Mouse (Mus musculus) heart, postnatal 25 days (tissue): Measurements from ENCODE around the gene Habp2. TPM values are rescaled to one million over a fixed set of nuclear protein-coding genes. Genes with fewer than 3 reads are reported as not detected.

ENCODE experiments used
- DNase-seq: peaks from one replicate; pipeline ENCODE4 v3.0.0; 2022; ENCODE audit warnings: low spot score
- intact Hi-C: fragments of 180-260 bp; cut with DNase I; formaldehyde crosslinking; loops from one replicate; pipeline ENCODE4 v1.15.1; 2025
- total RNA-seq, 2 experiments: library from RNA; stranded (reverse); gene quantifications; 2 replicates each; pipeline ENCODE4 v1.2.3; 2021

Habp2 gene
- not detected for total RNA-seq

- intact Hi-C loops: no loop called here
- no peak for DNase-seq
Measured at GRCm38 (mm10) chr19:56286866-56287265, at the start of gene Habp2. Gene Habp2 (plus strand): TSS chr19:56287137.

GRCm38 (mm10) chr19:56238501-56238900 lies 48.4 kb upstream of the Habp2 start:
- intact Hi-C loops: no loop called here
- DNase-seq: no peak

- DNase-seq: no peak
- intact Hi-C loops: no loop called here
Measured at GRCm38 (mm10) chr19:56245201-56245600, 41.7 kb upstream of the Habp2 start.

- intact Hi-C loops: no loop called here
- no peak for DNase-seq
Measured at GRCm38 (mm10) chr19:56252815-56253214, 34.1 kb upstream of the Habp2 start.

- intact Hi-C loops: no loop called here
- DNase-seq: no peak
Measured at GRCm38 (mm10) chr19:56253271-56253670, 33.7 kb upstream of the Habp2 start.

- intact Hi-C loops: loop anchor here (1.0 to 5.0 kb wide), 3 partner anchors 42 to 918 kb away; no protein-coding TSS in a partner anchor
- no peak for DNase-seq
Measured at GRCm38 (mm10) chr19:56254751-56255150, 32.2 kb upstream of the Habp2 start.

- DNase-seq: no peak
- intact Hi-C loops: loop anchor here (1.0 to 5.0 kb wide), 3 partner anchors 41 to 919 kb away; no protein-coding TSS in a partner anchor
Measured at GRCm38 (mm10) chr19:56255506-56255905, 31.4 kb upstream of the Habp2 start.

- intact Hi-C loops: loop anchor here (5.0 kb wide), 1 partner anchor 844 kb away; no protein-coding TSS in a partner anchor
- no peak for DNase-seq
Measured at GRCm38 (mm10) chr19:56256235-56256634, 30.7 kb upstream of the Habp2 start.

GRCm38 (mm10) chr19:56256741-56257140 lies 30.2 kb upstream of the Habp2 start:
- intact Hi-C loops: loop anchor here (5.0 kb wide), 1 partner anchor 844 kb away; no protein-coding TSS in a partner anchor
- DNase-seq: no peak

- intact Hi-C loops: no loop called here
- no peak for DNase-seq
Measured at GRCm38 (mm10) chr19:56263696-56264095, 23.2 kb upstream of the Habp2 start.

- intact Hi-C loops: no loop called here
Measured at GRCm38 (mm10) chr19:56264175-56264574, 22.8 kb upstream of the Habp2 start.

GRCm38 (mm10) chr19:56265149-56265548 lies 21.8 kb upstream of the Habp2 start:
- no peak for DNase-seq
- intact Hi-C loops: no loop called here

More at GRCm38 (mm10) chr19:56264175-56264574, 22.8 kb upstream of the Habp2 start:
- DNase-seq: no peak

- no peak for DNase-seq
- intact Hi-C loops: no loop called here
Measured at GRCm38 (mm10) chr19:56272081-56272480, 14.9 kb upstream of the Habp2 start.

GRCm38 (mm10) chr19:56277140-56277804 lies 9.7 kb upstream of the Habp2 start:
- DNase-seq: no peak
- intact Hi-C loops: no loop called here

- DNase-seq: no peak
- intact Hi-C loops: no loop called here
Measured at GRCm38 (mm10) chr19:56277951-56278350, 9.0 kb upstream of the Habp2 start.

GRCm38 (mm10) chr19:56278366-56278765 lies 8.6 kb upstream of the Habp2 start:
- DNase-seq: no peak
- intact Hi-C loops: no loop called here

- no peak for DNase-seq
- intact Hi-C loops: no loop called here
Measured at GRCm38 (mm10) chr19:56285222-56285621, 1.7 kb upstream of the Habp2 start.

- no peak for DNase-seq
- intact Hi-C loops: no loop called here
Measured at GRCm38 (mm10) chr19:56287580-56288367, 837 bp downstream of the Habp2 start.

- intact Hi-C loops: no loop called here
- no peak for DNase-seq
Measured at GRCm38 (mm10) chr19:56288436-56288835, 1.5 kb downstream of the Habp2 start.

- intact Hi-C loops: no loop called here
- no peak for DNase-seq
Measured at GRCm38 (mm10) chr19:56289642-56290041, 2.7 kb downstream of the Habp2 start.

GRCm38 (mm10) chr19:56291898-56292297 lies 5.0 kb downstream of the Habp2 start:
- no peak for DNase-seq
- intact Hi-C loops: no loop called here
